Mouse (Mus musculus) heart, postnatal 0 days (tissue): ENCODE data around the gene Xrcc1.

Source experiments
- CTCF ChIP-seq: IDR thresholded peaks from 2 replicates; pipeline ENCODE4 v1.5.1; 2016; ENCODE audit warnings: antibody characterized with exemption, control low read depth, low read depth
- EP300 ChIP-seq: IDR thresholded peaks from 2 replicates; pipeline ENCODE4 v1.6.1; 2016; ENCODE audit warnings: antibody characterized with exemption, low read depth

DNA sequence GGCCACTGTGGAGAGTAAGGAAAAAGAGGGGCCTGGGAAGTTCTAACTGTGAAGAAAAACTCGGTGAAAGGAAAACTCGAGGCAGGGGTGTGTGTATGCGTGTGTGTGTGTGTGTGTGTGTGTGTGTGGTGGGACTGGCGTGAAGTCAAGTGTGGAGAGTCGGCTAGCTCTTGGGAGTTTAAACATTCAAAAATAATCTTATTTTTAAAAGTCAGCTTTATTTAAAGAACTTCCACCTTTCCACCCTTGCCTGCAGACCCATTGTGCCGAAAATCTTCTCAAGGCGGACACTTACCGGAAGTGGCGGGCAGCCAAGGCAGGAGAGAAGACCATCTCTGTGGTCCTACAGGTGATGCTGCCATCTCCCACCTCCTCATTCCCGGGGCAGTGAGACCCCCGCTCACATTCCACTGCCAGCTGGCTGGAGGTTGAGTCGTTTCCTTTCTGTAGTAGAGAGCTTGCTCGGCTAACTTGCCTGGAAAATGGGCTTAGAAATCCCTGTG, 1.5 kb downstream of the Xrcc1 start:
- TF ChIP-seq EP300 (no peak), CTCF (no peak)
